Mouse (Mus musculus) ES-Bruce4 (cell line): ENCODE data around the gene Rai1. TPM values are rescaled to one million over a fixed set of nuclear protein-coding genes. Genes with fewer than 3 reads are reported as not detected.
A peak's percentile ranks its signal among the peaks of the same experiment; 100 is the strongest.

Source experiments
- H3K27ac ChIP-seq: 2 replicates; pipeline ENCODE4 v1.5.1; 2012; ENCODE audit warnings: low read length, inconsistent platforms; ENCODE audit not compliant: insufficient read depth
- H3K27me3 ChIP-seq: 2 replicates; pipeline ENCODE4 v1.6.1; 2012; ENCODE audit warnings: mild to moderate bottlenecking, low read length, inconsistent platforms; ENCODE audit not compliant: control insufficient read depth, poor library complexity, insufficient read depth, severe bottlenecking
- H3K36me3 ChIP-seq: 2 replicates; pipeline ENCODE4 v1.6.1; 2012; ENCODE audit warnings: inconsistent platforms, mild to moderate bottlenecking, low read length, moderate library complexity; ENCODE audit not compliant: control insufficient read depth, poor library complexity, insufficient read depth, severe bottlenecking
- H3K4me1 ChIP-seq: one replicate; pipeline ENCODE4 v1.8.1; 2011; ENCODE audit warnings: low read length; ENCODE audit not compliant: control insufficient read depth, insufficient read depth
- H3K4me3 ChIP-seq: 2 replicates; pipeline ENCODE4 v1.5.1; 2011; ENCODE audit warnings: low read depth, mild to moderate bottlenecking, low read length
- H3K9ac ChIP-seq: 2 replicates; pipeline ENCODE4 v1.6.1; 2012; ENCODE audit warnings: low read depth, mild to moderate bottlenecking, inconsistent platforms; ENCODE audit not compliant: poor library complexity, severe bottlenecking
- H3K9me3 ChIP-seq: replicated peaks from 2 replicates; pipeline ENCODE4 v1.6.1; 2012; ENCODE audit warnings: mild to moderate bottlenecking, low read length, inconsistent platforms; ENCODE audit not compliant: control insufficient read depth, poor library complexity, insufficient read depth, severe bottlenecking
- CTCF ChIP-seq: IDR thresholded peaks from one replicate; pipeline ENCODE4 v1.8.1; 2011; ENCODE audit warnings: low read depth, low read length
- EP300 ChIP-seq: IDR thresholded peaks from 2 replicates; pipeline ENCODE4 v1.6.1; 2011; ENCODE audit warnings: low read depth, low read length; ENCODE audit not compliant: insufficient read depth
- POLR2A ChIP-seq: IDR thresholded peaks from one replicate; pipeline ENCODE4 v1.8.1; 2011; ENCODE audit warnings: low read length; ENCODE audit not compliant: insufficient read depth
- polyA plus RNA-seq: library from polyadenylated mRNA; stranded (reverse); fragments of >200 nt; gene quantifications from 2 replicates; pipeline ENCODE4 v1.2.4, GENCODE M21; 2011; ENCODE audit warnings: low read depth; ENCODE audit not compliant: missing spikeins, insufficient read depth, insufficient read length

The Rai1 gene
- polyA plus RNA-seq, 1 experiment: 21.9 TPM

DNA sequence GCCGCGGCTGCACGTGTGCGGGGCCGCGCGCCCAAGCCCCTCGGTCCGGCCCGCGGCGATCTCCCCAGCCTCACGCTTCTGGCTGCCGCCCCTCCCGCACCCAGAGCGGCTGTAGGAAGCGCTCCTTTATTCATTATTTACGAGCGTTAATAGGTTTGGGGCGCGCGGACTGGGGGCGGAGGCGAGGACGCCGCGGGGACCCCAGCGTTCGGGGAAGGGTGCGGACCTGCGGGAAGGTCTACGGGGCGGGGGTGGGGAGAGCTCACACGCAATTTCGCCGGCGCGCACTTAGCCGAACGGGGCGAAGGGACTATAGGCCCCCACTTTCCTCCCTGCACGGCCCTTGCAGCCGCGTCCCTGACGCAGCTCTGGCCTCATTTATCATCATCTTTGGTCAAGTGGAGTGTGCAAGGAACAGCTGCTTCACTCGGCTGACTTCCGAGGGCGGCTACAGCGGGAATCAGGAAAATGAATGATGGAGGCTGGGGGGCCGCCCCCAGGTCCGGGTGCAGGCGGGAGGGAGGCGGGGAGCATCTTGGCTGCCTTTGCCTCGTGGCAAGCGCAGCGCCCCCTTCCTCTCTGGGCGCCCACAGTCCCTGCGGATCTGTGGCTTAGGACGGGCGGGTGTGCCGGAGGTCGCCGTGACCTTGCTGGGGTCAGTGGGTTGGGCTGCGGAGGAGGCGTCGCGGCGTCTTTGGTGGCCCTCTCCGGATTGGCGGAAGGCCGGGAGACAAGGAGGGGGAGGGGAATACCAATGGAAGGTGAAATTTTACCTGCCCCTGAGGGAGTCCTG, 71.6 kb downstream of the Rai1 start:
- peak; percentile 35 for TF ChIP-seq CTCF
- TF ChIP-seq POLR2A: peak; percentile 42
- TF ChIP-seq EP300: peak; percentile 90
- Histone ChIP-seq H3K36me3 (no peaks in the 10 kb centered on the region), H3K27ac (peak overlapping the region; percentile 84), H3K9me3 (no peaks in the 10 kb centered on the region), H3K4me3 (peak overlapping the region; percentile 82), H3K4me1 (peaks cover 12% of the 10 kb centered on the region), H3K27me3 (no peaks in the 10 kb centered on the region), H3K9ac (peak overlapping the region; percentile 97)

GRCm38 (mm10) chr11:60176975-60177657, 72.3 kb downstream of the Rai1 start:
- TF ChIP-seq POLR2A (no peak), EP300 (no peak), CTCF (no peak)
- peak overlapping the region; percentile 53 for H3K9ac ChIP-seq
- H3K27me3 ChIP-seq: no peaks in the 10 kb centered on the region
- peaks cover 10% of the 10 kb centered on the region for H3K4me1 ChIP-seq
- H3K9me3 ChIP-seq: no peaks in the 10 kb centered on the region
- no peaks in the 10 kb centered on the region for H3K36me3 ChIP-seq
- peak overlapping the region; percentile 76 for H3K4me3 ChIP-seq
- peak overlapping the region; percentile 83 for H3K27ac ChIP-seq

DNA sequence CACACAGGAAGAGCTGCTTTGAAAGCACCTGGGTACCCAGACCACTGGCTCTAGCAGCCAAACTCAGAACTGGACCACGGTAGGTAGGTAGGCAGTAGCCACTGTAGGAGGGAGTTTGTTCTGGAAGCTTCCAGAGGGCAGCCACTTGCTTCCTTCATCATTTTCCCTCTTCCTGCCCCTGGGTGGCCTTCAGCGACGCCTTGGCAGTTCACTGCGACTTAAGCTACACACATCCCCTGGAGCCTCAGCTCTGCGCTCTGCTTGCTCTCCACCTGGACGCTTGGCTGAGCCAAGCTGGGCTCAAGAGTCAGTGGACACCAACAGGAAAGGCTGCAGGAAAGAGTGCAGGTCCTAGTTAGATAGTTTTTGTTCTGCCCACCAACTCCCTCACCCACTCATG, 73.2 kb downstream of the Rai1 start:
- no peak overlapping the region for H3K9ac ChIP-seq
- H3K9me3 ChIP-seq: no peaks in the 10 kb centered on the region
- H3K4me3 ChIP-seq: no peak overlapping the region
- peaks cover 10% of the 10 kb centered on the region for H3K4me1 ChIP-seq
- 0 out of 2 replicates have a peak overlapping the region, but pooled peaks have one; percentile 3 for H3K27ac ChIP-seq
- no peaks in the 10 kb centered on the region for H3K27me3 ChIP-seq
- H3K36me3 ChIP-seq: no peaks in the 10 kb centered on the region
- TF ChIP-seq POLR2A: no peak
- TF ChIP-seq EP300: no peak
- TF ChIP-seq CTCF: no peak

DNA sequence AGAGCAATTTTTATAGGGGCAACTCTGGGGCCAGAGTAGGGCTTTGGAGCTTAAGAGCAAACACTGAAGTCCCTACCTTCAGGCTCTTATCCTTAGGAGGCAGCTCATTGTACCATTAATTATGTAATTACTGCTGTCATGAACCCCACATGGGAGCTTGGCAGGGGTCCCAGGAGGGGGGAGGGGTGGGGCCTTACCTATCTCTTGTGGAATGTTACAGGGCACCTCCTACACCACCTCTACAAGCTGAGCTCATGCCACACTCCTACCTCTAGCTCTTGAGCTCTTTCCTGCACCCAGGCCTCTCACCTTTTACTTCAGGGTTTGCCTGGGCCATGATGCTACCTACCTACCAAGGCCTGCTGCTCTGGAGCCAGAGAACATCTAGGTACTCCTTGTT, 73.7 kb downstream of the Rai1 start:
- Histone ChIP-seq H3K36me3 (no peaks in the 10 kb centered on the region), H3K9ac (no peak overlapping the region), H3K27ac (no peak overlapping the region), H3K27me3 (no peaks in the 10 kb centered on the region), H3K4me3 (no peak overlapping the region), H3K4me1 (peaks cover 13% of the 10 kb centered on the region), H3K9me3 (no peaks in the 10 kb centered on the region)
- TF ChIP-seq CTCF: no peak
- TF ChIP-seq POLR2A: no peak
- no peak for TF ChIP-seq EP300

GRCm38 (mm10) chr11:60182116-60182670, 77.4 kb downstream of the Rai1 start:
- no peaks in the 10 kb centered on the region for H3K27me3 ChIP-seq
- no peak overlapping the region for H3K27ac ChIP-seq
- TF ChIP-seq POLR2A (no peak), EP300 (no peak), CTCF (no peak)
- no peak overlapping the region for H3K9ac ChIP-seq
- peaks cover 23% of the 10 kb centered on the region for H3K4me1 ChIP-seq
- no peaks in the 10 kb centered on the region for H3K9me3 ChIP-seq
- no peaks in the 10 kb centered on the region for H3K36me3 ChIP-seq
- H3K4me3 ChIP-seq: no peak overlapping the region
